Mouse (Mus musculus) erythroid progenitor cell, adult 5-6 weeks (primary cell): ENCODE results near the gene Ugt1a6a. TPM values are rescaled to one million over a fixed set of nuclear protein-coding genes. Genes with fewer than 3 reads are reported as not detected.

ENCODE experiments used
- ATAC-seq: replicated peaks from 2 replicates; pipeline ENCODE4 v1.8.0; 2016; ENCODE audit warnings: moderate number of reproducible peaks, mild to moderate bottlenecking, moderate TSS enrichment, inconsistent platforms; ENCODE audit not compliant: poor library complexity, low FRiP score, severe bottlenecking
- total RNA-seq, 2 experiments: library from RNA; stranded (forward) in 1 of 2; stranded (reverse) in 1 of 2; fragments of 150-400 nt in 1 of 2; fragments of 186-747, 209-891 nt in 1 of 2; gene quantifications; 2 replicates each; pipeline versions ENCODE4 v1.2.3 to v1.2.4; 2015 to 2017; ENCODE audit warnings: low replicate concordance in 2 of 2

The Ugt1a6a gene
- total RNA-seq, 2 experiments from 2014 or later: 5.9 TPM; not detected in 1

GRCm38 (mm10) chr1:88259643-88260024 is 125.0 kb downstream of the Ugt1a6a start:
- ATAC-seq: no peak

- ATAC-seq: 0 out of 2 replicates have a peak, but pooled peaks have one; percentile 2
These were observed 125.5 kb downstream of the Ugt1a6a start for GRCm38 (mm10) chr1:88260114-88260513.

- no peak for ATAC-seq
These were observed 126.2 kb downstream of the Ugt1a6a start for GRCm38 (mm10) chr1:88260604-88261377.

- no peak for ATAC-seq
These were observed 127.1 kb downstream of the Ugt1a6a start for GRCm38 (mm10) chr1:88261706-88262105.

- no peak for ATAC-seq
These were observed 127.6 kb downstream of the Ugt1a6a start for GRCm38 (mm10) chr1:88262255-88262654.

GRCm38 (mm10) chr1:88262961-88263360 is 128.4 kb downstream of the Ugt1a6a start:
- no peak for ATAC-seq

- no peak for ATAC-seq
These were observed 129.2 kb downstream of the Ugt1a6a start for GRCm38 (mm10) chr1:88263778-88264177.

GRCm38 (mm10) chr1:88264237-88264868 is 129.7 kb downstream of the Ugt1a6a start:
- ATAC-seq: no peak

- no peak for ATAC-seq
These were observed 130.2 kb downstream of the Ugt1a6a start for GRCm38 (mm10) chr1:88264869-88265240.

- ATAC-seq: no peak
These were observed 131.5 kb downstream of the Ugt1a6a start for GRCm38 (mm10) chr1:88266123-88266522.

GRCm38 (mm10) chr1:88267489-88267888 is 132.9 kb downstream of the Ugt1a6a start:
- ATAC-seq: no peak

GRCm38 (mm10) chr1:88268070-88268469 is 133.5 kb downstream of the Ugt1a6a start:
- ATAC-seq: no peak

Other genes with a start within 250 kb of the Ugt1a6a start
- 5.4 and 5.8 TPM in 2 replicates for gene Usp40, start 126.3 kb upstream of the Ugt1a6a start, total RNA-seq (2015; ENCODE audit: low replicate concordance)
- gene Usp40, start 126.3 kb upstream of the Ugt1a6a start, total RNA-seq (2017; ENCODE audit: low replicate concordance): 1.2 and 2.2 TPM in 2 replicates
- gene Ugt1a10, start 79.4 kb upstream of the Ugt1a6a start, total RNA-seq (2015; ENCODE audit: low replicate concordance): not detected in 2 replicates
- not detected in 2 replicates for gene Ugt1a10, start 79.4 kb upstream of the Ugt1a6a start, total RNA-seq (2017; ENCODE audit: low replicate concordance)
- gene Ugt1a9, start 64.0 kb upstream of the Ugt1a6a start, total RNA-seq (2015; ENCODE audit: low replicate concordance): not detected in 2 replicates
- gene Ugt1a9, start 64.0 kb upstream of the Ugt1a6a start, total RNA-seq (2017; ENCODE audit: low replicate concordance): not detected in 2 replicates
- not detected in 2 replicates for gene Ugt1a8, start 47.0 kb upstream of the Ugt1a6a start, total RNA-seq (2015; ENCODE audit: low replicate concordance)
- gene Ugt1a8, start 47.0 kb upstream of the Ugt1a6a start, total RNA-seq (2017; ENCODE audit: low replicate concordance): not detected in 2 replicates
- 4.0 and 7.5 TPM in 2 replicates for gene Ugt1a7c, start 39.7 kb upstream of the Ugt1a6a start, total RNA-seq (2015; ENCODE audit: low replicate concordance)
- gene Ugt1a7c, start 39.7 kb upstream of the Ugt1a6a start, total RNA-seq (2017; ENCODE audit: low replicate concordance): 3.6 and 11.5 TPM in 2 replicates
- not detected in 2 replicates for gene Ugt1a6b, start 31.6 kb upstream of the Ugt1a6a start, total RNA-seq (2015; ENCODE audit: low replicate concordance)
- not detected in 2 replicates for gene Ugt1a6b, start 31.6 kb upstream of the Ugt1a6a start, total RNA-seq (2017; ENCODE audit: low replicate concordance)
- 0.72 TPM in 1 of 2 replicates, not detected in the other for gene Ugt1a5, start 31.2 kb downstream of the Ugt1a6a start, total RNA-seq (2015; ENCODE audit: low replicate concordance)
- gene Ugt1a5, start 31.2 kb downstream of the Ugt1a6a start, total RNA-seq (2017; ENCODE audit: low replicate concordance): not detected in 2 replicates
- 1.1 TPM in 1 of 2 replicates, not detected in the other for gene Ugt1a2, start 65.8 kb downstream of the Ugt1a6a start, total RNA-seq (2015; ENCODE audit: low replicate concordance)
- not detected in 2 replicates for gene Ugt1a2, start 65.8 kb downstream of the Ugt1a6a start, total RNA-seq (2017; ENCODE audit: low replicate concordance)
- gene Dnajb3, start 71.0 kb downstream of the Ugt1a6a start, total RNA-seq (2015; ENCODE audit: low replicate concordance): 49.0 and 58.7 TPM in 2 replicates
- gene Dnajb3, start 71.0 kb downstream of the Ugt1a6a start, total RNA-seq (2017; ENCODE audit: low replicate concordance): 8.7 and 28.2 TPM in 2 replicates
- 0.72 TPM in 1 of 2 replicates, not detected in the other for gene Ugt1a1, start 77.2 kb downstream of the Ugt1a6a start, total RNA-seq (2015; ENCODE audit: low replicate concordance)
- gene Ugt1a1, start 77.2 kb downstream of the Ugt1a6a start, total RNA-seq (2017; ENCODE audit: low replicate concordance): 3.9 TPM in 1 of 2 replicates, not detected in the other
- gene Mroh2a, start 92.2 kb downstream of the Ugt1a6a start, total RNA-seq (2015; ENCODE audit: low replicate concordance): not detected in 2 replicates
- gene Mroh2a, start 92.2 kb downstream of the Ugt1a6a start, total RNA-seq (2017; ENCODE audit: low replicate concordance): 0.30 and 0.64 TPM in 2 replicates
- 297 and 306 TPM in 2 replicates for gene Hjurp, start 142.8 kb downstream of the Ugt1a6a start, total RNA-seq (2015; ENCODE audit: low replicate concordance)
- 349 and 388 TPM in 2 replicates for gene Hjurp, start 142.8 kb downstream of the Ugt1a6a start, total RNA-seq (2017; ENCODE audit: low replicate concordance)
- not detected in 2 replicates for gene Trpm8, start 142.9 kb downstream of the Ugt1a6a start, total RNA-seq (2015; ENCODE audit: low replicate concordance)
- not detected in 2 replicates for gene Trpm8, start 142.9 kb downstream of the Ugt1a6a start, total RNA-seq (2017; ENCODE audit: low replicate concordance)